Mouse (Mus musculus) kidney, adult 2 months (tissue): ENCODE measurements at regions not wholly inside any gene's neighbourhood (a gene's known extent, or its start where the extent isn't known, plus 50 kb on each side); places are given as distances from the start of the nearest gene placed in this dataset.
"Not testable (repeated sequence)": the region's sequence is repeated elsewhere in the genome, so short reads cannot be mapped to it uniquely, and the experiment has no call there.

ENCODE experiments used
- CTCF ChIP-seq: fragments of 200-500 bp; conservative IDR thresholded peaks from 2 replicates; pipeline ENCODE4 v1.5.1; 2011; ENCODE audit warnings: low read depth, mild to moderate bottlenecking, control low read depth, low read length, moderate library complexity, mixed read lengths; ENCODE audit not compliant: insufficient read depth, insufficient read length
- POLR2A ChIP-seq: fragments of 200-500 bp; IDR thresholded peaks from one replicate; pipeline ENCODE4 v1.6.1; 2011; ENCODE audit warnings: low read depth, low read length, control low read depth

- TF ChIP-seq POLR2A, CTCF: not testable (repeated sequence)
These were observed 169.3 kb downstream of the Qk start for GRCm38 (mm10) chr17:10150403-10150689.
